Mouse (Mus musculus) MN1 (cell line): Measurements from ENCODE around the gene Mtor.

ENCODE experiments used
- DNase-seq: peaks from one replicate; pipeline ENCODE4 v3.0.0-alpha.2; 2016; ENCODE audit warnings: low spot score

The Mtor gene

GRCm38 (mm10) chr4:148596731-148597130, 148.3 kb downstream of the Mtor start:
- no peak for DNase-seq

DNA sequence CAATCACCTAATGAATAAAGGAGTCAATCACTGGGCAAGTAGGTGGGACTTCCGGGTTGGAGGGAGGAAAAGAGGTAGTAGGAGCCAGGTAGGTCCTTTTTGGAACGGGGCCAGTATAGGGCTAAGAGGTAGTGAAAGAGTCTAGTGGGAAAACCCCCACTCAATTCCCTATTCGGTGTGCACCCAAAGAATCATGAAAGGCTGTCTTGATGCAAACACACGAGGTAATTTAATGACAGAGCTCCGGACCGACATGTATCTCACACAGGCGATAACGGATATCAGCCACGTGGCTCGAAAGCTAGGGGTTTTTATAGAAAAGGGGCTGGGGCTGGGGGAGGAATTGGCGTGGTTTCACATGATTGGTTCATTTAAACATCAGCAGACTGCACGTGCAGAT, 150.4 kb downstream of the Mtor start:
- no peak for DNase-seq

DNA sequence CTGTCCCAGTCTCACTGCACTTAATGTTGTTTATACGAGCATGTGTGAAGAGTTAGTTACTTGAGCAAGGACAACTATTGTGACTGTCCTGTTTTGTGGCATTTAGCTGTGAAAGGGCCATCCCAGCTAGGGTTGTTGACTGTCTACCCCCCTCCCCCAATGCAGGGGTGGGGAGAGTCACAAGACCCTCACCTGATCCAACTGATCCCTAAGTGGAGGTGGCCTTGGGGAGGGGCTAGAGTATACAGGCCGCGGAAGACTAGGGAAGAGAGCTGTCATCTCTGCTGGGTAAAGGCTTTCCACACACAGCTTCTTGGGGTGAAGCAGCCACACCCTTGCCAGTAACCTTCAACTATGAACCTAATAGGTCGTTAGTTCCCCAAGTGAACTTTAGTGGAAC, 151.9 kb downstream of the Mtor start:
- no peak for DNase-seq

DNA sequence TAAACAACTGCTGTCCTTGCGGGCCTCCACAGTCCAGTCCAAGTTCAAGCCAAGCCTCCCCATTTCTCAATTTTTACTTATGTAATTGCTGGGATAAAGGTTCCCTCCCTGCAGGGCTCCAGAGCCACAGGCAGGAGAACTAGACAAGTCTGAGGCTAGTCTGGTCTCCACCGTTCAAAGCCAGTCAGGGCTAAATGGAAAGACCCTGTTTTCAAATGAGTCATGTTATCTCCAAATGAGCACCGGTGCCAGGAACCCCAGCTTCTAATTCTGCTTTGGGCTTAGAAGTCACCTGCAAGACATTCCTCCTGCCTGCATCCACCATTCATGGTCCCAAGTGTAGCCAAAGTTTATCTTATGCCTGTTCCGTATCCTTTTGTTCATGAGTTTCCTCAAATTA, 153.5 kb downstream of the Mtor start:
- DNase-seq = no peak

DNA sequence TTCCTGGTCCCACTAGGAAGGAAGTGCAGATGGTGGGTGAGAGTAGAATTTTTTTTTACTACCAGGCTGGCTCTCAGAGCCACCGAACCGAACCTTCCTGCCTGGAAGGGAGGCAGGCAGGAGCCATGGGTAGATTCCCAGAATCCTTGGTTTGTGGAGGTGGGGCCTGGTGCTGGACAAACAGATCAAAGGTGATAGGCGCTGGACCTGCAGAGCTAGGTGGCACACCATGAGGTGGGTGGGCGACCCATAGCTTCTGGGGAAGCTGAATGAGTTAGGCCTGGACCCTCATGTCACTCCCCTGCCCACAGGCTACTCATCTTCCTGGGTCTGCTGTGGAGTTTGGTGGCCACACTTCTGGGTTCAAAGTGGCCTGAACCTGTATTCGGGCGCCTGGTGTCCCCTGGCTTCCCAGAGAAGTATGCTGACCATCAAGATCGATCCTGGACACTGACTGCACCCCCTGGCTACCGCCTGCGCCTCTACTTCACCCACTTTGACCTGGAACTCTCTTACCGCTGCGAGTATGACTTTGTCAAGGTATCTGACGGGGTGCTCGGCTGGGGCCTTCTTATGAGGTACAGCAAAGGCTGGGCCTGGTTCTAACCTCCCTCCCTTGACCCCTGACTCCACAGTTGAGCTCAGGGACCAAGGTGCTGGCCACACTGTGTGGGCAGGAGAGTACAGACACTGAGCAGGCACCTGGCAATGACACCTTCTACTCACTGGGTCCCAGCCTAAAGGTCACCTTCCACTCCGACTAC, 154.1 kb downstream of the Mtor start, which contains the start of gene Masp2:
Gene Masp2 (plus strand): TSS at position 198 of the 764 bp plus-strand sequence.
- DNase-seq = no peak

GRCm38 (mm10) chr4:148603376-148604139, 155.1 kb downstream of the Mtor start:
- DNase-seq = no peak

DNA sequence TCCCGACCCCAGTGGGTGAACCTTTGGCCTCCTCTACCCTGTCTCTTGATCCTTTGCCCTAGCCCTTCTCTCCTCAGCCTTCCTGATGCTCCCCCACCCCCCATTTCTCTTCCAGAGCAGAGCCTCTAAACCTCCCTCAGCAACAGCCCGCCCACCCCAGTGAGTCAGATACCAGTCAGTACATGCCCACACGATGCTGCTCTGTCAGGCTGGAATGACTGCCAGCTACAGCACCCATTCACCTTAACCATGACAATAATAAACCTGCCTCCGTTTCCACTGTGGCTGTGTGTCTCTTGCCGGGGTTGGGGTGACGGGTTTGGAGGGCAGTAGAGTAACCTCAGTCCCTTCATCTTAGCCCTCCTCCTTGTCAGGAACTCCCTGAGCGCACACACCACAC, 155.7 kb downstream of the Mtor start:
- no peak for DNase-seq

DNA sequence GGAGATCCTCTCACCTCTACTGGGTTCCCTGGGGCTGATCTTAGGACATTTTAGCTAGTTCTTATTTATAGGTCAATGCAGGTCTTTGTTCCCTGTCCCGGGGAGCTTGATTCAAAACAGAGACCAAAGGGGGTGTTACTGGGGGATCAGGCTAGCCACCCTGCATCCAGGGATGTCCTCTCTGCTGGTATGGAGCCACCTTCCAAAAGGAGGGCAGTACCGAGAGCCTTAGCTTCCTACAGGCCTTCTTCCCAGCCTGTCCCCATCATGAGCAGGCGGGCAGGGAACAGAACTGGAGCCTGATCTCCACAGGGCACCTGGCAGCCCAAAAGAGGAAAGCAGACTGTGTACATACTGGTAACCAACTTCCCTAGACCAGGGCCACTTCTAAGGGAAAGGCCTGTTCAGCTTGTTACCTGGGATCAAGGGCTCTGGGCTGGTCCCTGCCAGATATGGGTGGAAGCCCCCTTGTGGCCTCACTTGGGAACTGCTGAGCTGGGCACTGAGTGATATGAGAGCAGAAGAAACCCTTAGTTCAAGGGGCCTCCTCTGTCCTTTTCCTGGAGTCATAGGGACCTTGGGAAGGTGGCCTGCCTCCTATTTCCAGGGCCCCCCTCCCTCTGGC, 156.2 kb downstream of the Mtor start:
- DNase-seq = peak; percentile 74
